Mouse (Mus musculus): ENCODE measurements around the gene Rbm43.

Rbm43 gene

DNA sequence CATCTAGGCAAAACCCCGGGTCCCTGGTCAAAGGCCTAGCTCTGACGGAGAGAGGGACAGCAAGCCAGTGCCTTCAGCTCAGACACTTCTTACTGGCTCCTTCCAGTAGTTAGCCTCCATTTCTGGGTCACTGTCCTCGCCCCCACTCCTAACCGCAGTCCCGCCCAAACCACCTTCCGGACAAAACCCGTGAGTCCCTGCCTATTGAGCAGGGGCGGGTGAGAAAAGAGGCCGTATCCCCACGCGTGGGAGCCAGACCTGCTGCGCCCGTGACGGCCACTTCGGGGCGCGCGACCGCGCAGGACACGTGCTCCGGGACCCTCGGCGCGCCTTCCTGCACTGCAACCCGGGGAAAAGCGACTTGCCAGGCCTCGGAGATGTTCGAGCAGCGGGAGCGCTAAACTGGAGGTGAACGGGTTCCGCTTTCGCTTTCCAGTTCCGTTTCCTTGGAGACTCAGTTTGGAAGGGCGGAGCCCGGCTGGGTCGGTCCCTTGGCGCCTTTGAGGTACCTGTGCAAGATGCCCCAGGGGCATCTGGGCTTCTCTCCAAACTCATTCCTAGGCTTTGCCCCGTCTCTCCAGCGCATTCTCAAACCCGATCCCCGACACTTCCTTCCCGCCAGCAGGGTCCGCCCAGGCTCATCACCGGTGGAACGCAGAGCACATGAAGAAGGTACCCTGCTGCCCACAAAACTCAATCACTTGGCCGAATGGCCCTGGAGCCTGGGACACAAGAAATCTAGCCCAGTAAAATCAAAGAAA, at the start of gene Rbm43:
Gene Rbm43, minus strand, starts transcription at position 590 of the 761 bp plus-strand sequence.
- peak; percentile 79 for DNase-seq (ENCODE audit: extremely low read depth, low read depth)

- no peak for DNase-seq (ENCODE audit: extremely low read depth, low read depth)
These were observed 47.3 kb upstream of the Rbm43 start for GRCm38 (mm10) chr2:51982288-51982687.

- peak; percentile 9 for DNase-seq (ENCODE audit: extremely low read depth, low read depth)
These were observed 46.7 kb upstream of the Rbm43 start for GRCm38 (mm10) chr2:51981630-51982029.

DNA sequence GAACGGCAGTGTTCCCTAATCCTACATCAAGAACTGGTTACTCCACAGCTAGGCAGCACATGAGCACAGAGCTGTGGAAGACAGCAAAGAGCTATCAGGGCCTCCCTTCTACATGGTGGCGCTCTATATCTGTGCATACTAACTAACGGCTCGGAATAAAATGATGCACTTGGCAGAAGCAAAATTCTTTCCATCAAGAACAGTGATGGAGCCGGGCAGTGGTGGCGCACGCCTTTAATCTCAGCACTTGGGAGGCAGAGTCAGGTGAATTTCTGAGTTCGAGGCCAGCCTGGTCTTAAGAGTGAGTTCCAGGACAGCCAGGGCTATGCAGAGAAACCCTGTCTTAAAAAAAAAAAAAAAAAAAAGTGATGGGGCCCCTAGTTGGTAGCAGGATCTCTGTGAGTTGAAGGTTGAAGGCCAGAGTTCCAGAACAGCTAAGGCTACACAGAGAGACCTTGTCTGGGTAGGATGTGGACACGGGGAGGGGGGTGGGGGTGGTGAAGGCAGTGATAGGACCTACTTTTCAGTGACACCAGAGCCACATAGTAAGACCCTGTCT, 38.5 kb upstream of the Rbm43 start, which contains the start of gene Nmi:
Gene Nmi, minus strand, starts transcription at position 85 of the 559 bp plus-strand sequence.
- peak; percentile 19 for DNase-seq (ENCODE audit: extremely low read depth, low read depth)

- DNase-seq (ENCODE audit: extremely low read depth, low read depth), result peak; percentile 33
These were observed 37.9 kb upstream of the Rbm43 start for GRCm38 (mm10) chr2:51972641-51973409.

- DNase-seq (ENCODE audit: extremely low read depth, low read depth), result peak; percentile 81
These were observed 37.2 kb upstream of the Rbm43 start for GRCm38 (mm10) chr2:51972142-51972541.

GRCm38 (mm10) chr2:51970897-51971296, 35.9 kb upstream of the Rbm43 start:
- no peak for DNase-seq (ENCODE audit: extremely low read depth, low read depth)

- DNase-seq (ENCODE audit: extremely low read depth, low read depth), result no peak
These were observed 32.3 kb upstream of the Rbm43 start for GRCm38 (mm10) chr2:51967288-51967687.

DNA sequence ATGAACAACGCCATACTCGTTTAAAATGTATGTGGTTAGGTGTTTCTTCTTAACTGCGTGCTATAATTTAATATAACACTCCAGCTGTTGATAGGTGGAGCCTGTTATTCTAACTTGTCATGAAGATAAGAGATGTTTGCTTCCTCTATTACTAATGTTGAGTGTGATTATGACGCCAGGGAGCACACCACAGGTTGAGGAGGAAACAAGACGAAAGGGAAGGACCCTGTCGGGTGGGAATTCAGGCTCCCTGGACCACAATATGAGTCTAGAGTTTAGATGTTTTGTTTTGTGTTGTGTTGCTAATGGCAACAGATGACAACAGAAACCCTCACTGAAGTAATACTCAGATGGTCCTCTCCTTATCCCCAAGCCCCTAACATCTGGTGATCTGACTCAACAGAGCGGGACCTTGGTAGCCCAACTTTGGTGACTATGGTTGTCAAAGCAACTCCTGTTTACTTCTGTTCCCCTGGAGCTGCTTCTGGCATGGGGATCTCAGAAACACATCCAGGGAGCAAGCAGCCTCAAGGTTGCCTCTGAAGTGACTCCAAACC, 18.8 kb upstream of the Rbm43 start:
- DNase-seq (ENCODE audit: extremely low read depth, low read depth), result no peak

- DNase-seq (ENCODE audit: extremely low read depth, low read depth), result no peak
These were observed 15.9 kb upstream of the Rbm43 start for GRCm38 (mm10) chr2:51950876-51951275.

GRCm38 (mm10) chr2:51948105-51948830, 13.3 kb upstream of the Rbm43 start:
- DNase-seq (ENCODE audit: extremely low read depth, low read depth), result no peak

GRCm38 (mm10) chr2:51945812-51946211, 10.8 kb upstream of the Rbm43 start:
- no peak for DNase-seq (ENCODE audit: extremely low read depth, low read depth)

DNA sequence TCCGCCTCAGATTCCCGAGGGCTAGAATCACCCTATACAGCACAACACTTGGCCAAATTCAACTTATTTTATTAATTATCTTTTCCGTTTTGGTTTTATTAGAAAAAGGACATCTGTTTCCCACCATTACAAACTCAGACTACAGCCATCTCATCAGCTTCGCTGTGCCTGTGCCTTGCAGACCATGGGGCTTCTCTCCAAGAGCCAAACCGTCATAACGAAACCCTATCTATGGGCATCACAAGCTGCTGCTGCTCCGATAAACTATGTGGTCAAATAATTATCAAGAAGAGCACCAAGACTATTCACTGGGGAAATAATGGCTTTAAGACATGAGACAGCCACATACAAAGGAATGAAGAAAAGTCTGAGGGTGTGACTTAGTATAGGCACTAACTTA, 6.9 kb upstream of the Rbm43 start:
- DNase-seq (ENCODE audit: extremely low read depth, low read depth), result peak; percentile 81

GRCm38 (mm10) chr2:51938750-51939149, 3.8 kb upstream of the Rbm43 start:
- no peak for DNase-seq (ENCODE audit: extremely low read depth, low read depth)

- peak; percentile 40 for DNase-seq (ENCODE audit: extremely low read depth, low read depth)
These were observed 2.0 kb upstream of the Rbm43 start for GRCm38 (mm10) chr2:51937004-51937403.

- DNase-seq (ENCODE audit: extremely low read depth, low read depth), result no peak
These were observed 1.6 kb upstream of the Rbm43 start for GRCm38 (mm10) chr2:51936585-51936984.

DNA sequence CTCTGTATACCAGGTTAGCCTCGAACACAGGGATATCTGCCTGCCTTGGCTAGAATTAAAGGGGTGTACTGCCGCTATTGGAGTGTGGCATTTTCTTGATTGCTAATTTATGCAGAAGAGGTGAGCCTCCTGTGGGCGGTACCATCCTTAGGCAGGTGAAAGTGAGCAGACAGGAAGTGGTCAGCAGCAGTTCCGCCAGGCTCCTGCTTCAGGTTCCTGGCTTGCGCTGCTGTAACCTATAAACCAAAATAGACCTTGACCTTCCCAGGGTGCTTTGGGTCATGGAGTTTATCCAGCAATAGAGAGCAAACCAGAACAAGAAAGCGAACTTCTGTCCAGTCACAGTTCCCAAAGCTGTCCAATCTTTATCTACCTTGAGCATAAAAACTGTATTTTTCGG, 958 bp upstream of the Rbm43 start:
- DNase-seq (ENCODE audit: extremely low read depth, low read depth), result no peak

DNA sequence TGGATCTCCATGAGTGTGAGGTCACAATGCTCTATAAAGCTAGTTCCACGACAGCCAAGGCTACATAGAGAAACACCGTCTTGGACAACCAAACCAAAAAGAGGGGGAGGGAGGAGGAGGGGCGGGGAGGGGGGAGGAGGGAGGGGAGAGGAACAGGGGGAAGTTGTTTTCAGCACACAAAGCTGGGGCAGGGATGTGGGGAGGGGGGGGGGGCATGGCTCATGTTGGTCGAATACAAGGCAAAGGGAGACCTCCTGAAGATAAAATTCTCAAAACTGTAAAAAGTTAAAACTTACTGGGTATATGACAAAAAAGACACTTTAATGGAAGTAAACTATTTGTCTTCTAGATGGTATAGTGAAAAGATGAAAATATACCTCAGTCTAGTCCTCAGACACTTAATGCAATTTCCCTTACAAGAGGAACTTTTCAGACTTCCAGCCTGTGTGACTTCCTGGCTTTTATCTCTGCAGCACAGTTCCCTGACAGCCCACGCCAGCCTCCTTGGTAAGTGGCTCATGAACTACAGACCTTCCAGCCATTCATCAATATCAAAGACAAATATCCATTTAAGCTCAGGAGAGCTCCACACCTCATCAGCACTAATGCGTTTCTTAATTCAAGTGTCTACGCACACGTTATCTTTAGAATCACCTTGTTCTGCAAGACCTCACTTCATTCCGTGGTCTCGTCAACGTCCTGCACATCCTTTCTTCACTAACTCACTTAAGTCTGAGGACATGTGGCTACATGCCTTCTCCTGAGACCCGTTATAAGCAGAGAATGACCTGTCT, 1.4 kb downstream of the Rbm43 start:
- peak; percentile 81 for DNase-seq (ENCODE audit: extremely low read depth, low read depth)

DNA sequence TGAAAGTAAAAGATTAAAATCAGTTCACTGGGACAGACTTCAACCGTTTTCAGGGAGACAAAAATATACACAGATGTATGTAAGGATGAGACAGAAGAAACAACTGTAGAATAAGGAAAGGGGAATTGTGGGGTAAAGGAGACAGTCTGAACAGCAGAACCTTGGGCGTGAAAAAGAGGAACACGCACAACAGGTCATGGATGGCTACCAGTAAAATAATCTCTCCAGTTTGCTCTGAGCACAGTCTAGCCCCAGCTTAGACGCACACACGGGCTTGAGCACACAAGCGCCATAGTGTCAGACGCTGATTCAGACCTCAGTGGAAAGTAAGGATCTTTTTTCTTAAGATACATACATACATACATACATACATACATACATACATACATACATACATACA, 3.7 kb downstream of the Rbm43 start:
- peak; percentile 39 for DNase-seq (ENCODE audit: extremely low read depth, low read depth)

- DNase-seq (ENCODE audit: extremely low read depth, low read depth), result peak; percentile 52
These were observed 19.9 kb downstream of the Rbm43 start for GRCm38 (mm10) chr2:51914944-51915680.
